Mouse (Mus musculus) natural killer cell, adult 2 months (primary cell): ENCODE data around the gene Gm3573.
"Not testable (repeated sequence)": the region's sequence is repeated elsewhere in the genome, so short reads cannot be mapped to it uniquely, and the experiment has no call there.

Experiments
- DNase-seq, 2 experiments: peaks; one replicate each; pipeline ENCODE4 v3.0.0; 2022; ENCODE audit warnings: low spot score in 2 of 2

The Gm3573 gene

GRCm38 (mm10) chr14:42190691-42191090 is at the start of gene Gm3573:
Gm3573 (minus strand) TSS chr14:42190791.
- not testable (repeated sequence) for DNase-seq

GRCm38 (mm10) chr14:42216766-42217537 is 26.4 kb upstream of the Gm3573 start:
- DNase-seq = not testable (repeated sequence)

GRCm38 (mm10) chr14:42183936-42184335 is 6.7 kb downstream of the Gm3573 start:
- not testable (repeated sequence) for DNase-seq

- not testable (repeated sequence) for DNase-seq
Measured at GRCm38 (mm10) chr14:42162522-42162921, 28.1 kb downstream of the Gm3573 start, which contains the start of gene Gm17027. Gm17027 (minus strand) TSS chr14:42162622.
